8 mouse cellular contexts compared by ENCODE assay signal in genomic region chr5:134374546-134374945, GRCm38 (mm10). TPM values are rescaled to one million over a fixed set of nuclear protein-coding genes. Genes with fewer than 3 reads are reported as not detected.
A peak's percentile ranks its signal among the peaks of the same experiment; 100 is the strongest.
DNase-seq lines count a peak whose midpoint lies in the region; ATAC-seq and TF ChIP-seq lines count a peak whose summit lies in the region.

No protein-coding gene starts in this region.

- H3K36me3 ChIP-seq in forebrain, embryonic 10.5 days (replicated peaks): no peaks in the 10 kb centered on the region; the same call in 1 of the 2 replicates
- H3K36me3 ChIP-seq in forebrain, embryonic 15.5 days: peaks cover 42% of the 10 kb centered on the region
- peaks cover 80% of the 10 kb centered on the region for H3K36me3 ChIP-seq in embryonic facial prominence, embryonic 13.5 days
- peaks cover 11% of the 10 kb centered on the region; the same call in 1 of the 2 replicates for H3K36me3 ChIP-seq in intestine, embryonic 16.5 days (ENCODE audit: control insufficient read depth, insufficient read depth, low read length)
- peaks cover 2% of the 10 kb centered on the region; the same call in 1 of the 2 replicates for H3K36me3 ChIP-seq in liver, postnatal 0 days (replicated peaks; ENCODE audit: insufficient read depth, low read length)

- TF ChIP-seq EP300 in liver, postnatal 0 days (IDR thresholded peaks at IDR 0.05; ENCODE audit: low read depth): no peak

- peaks cover 20% of the 10 kb centered on the region for H3K4me1 ChIP-seq in forebrain, embryonic 10.5 days
- no peaks in the 10 kb centered on the region for H3K4me1 ChIP-seq in forebrain, embryonic 15.5 days
- no peaks in the 10 kb centered on the region for H3K4me1 ChIP-seq in embryonic facial prominence, embryonic 13.5 days
- no peaks in the 10 kb centered on the region for H3K4me1 ChIP-seq in intestine, embryonic 16.5 days (ENCODE audit: control insufficient read depth, insufficient read depth, low read length)
- no peaks in the 10 kb centered on the region for H3K4me1 ChIP-seq in liver, postnatal 0 days (ENCODE audit: insufficient read depth)

- DNase-seq in forebrain, embryonic 10.5 days (ENCODE audit: extremely low spot score, low spot score): no peak
- DNase-seq in liver, postnatal 0 days: no peak
- no peak for DNase-seq in thymus, postnatal 36 days
- no peak for DNase-seq in frontal cortex, postnatal 25 days (ENCODE audit: low spot score in 2 of 2)
- no peak for DNase-seq in left cerebral cortex, postnatal 4 days

- no peak for TF ChIP-seq CTCF in liver, postnatal 0 days (IDR thresholded peaks at IDR 0.05; ENCODE audit: low read depth)

- no peak overlapping the region for H3K9ac ChIP-seq in forebrain, embryonic 15.5 days (replicated peaks)
- H3K9ac ChIP-seq in embryonic facial prominence, embryonic 13.5 days: no peak overlapping the region
- H3K9ac ChIP-seq in intestine, embryonic 16.5 days (ENCODE audit: low read depth, low read length): no peak overlapping the region
- no peak overlapping the region for H3K9ac ChIP-seq in liver, postnatal 0 days (replicated peaks)

- no peak overlapping the region for H3K4me2 ChIP-seq in forebrain, embryonic 15.5 days (replicated peaks)
- H3K4me2 ChIP-seq in embryonic facial prominence, embryonic 13.5 days: no peak overlapping the region
- H3K4me2 ChIP-seq in intestine, embryonic 16.5 days (ENCODE audit: low read depth, low read length): no peak overlapping the region
- H3K4me2 ChIP-seq in liver, postnatal 0 days (ENCODE audit: low read depth, low read length): no peak overlapping the region

- intact Hi-C loops in left cerebral cortex, postnatal 4 days (cut with DNase I): no loop called here

- H3K4me3 ChIP-seq in forebrain, embryonic 10.5 days: no peak overlapping the region
- H3K4me3 ChIP-seq in forebrain, embryonic 15.5 days: no peak overlapping the region
- no peak overlapping the region for H3K4me3 ChIP-seq in embryonic facial prominence, embryonic 13.5 days
- H3K4me3 ChIP-seq in intestine, embryonic 16.5 days (ENCODE audit: low read length): no peak overlapping the region
- H3K4me3 ChIP-seq in liver, postnatal 0 days (ENCODE audit: low read depth, low read length): no peak overlapping the region

- 0 out of 2 replicates have a peak overlapping the region, but pooled peaks have one; percentile 20 for H3K27ac ChIP-seq in forebrain, embryonic 10.5 days
- H3K27ac ChIP-seq in forebrain, embryonic 15.5 days (replicated peaks): no peak overlapping the region
- peak overlapping the region; percentile 74 for H3K27ac ChIP-seq in embryonic facial prominence, embryonic 13.5 days
- H3K27ac ChIP-seq in intestine, embryonic 16.5 days (ENCODE audit: low read length): peak overlapping the region; percentile 29
- peak overlapping the region; percentile 41; the same call in 1 of the 2 replicates for H3K27ac ChIP-seq in liver, postnatal 0 days (ENCODE audit: low read depth)

- H3K9me3 ChIP-seq in forebrain, embryonic 10.5 days: 0 out of 2 replicates have a peak, but pooled peaks cover 5% of the 10 kb centered on the region
- no peaks in the 10 kb centered on the region for H3K9me3 ChIP-seq in forebrain, embryonic 15.5 days
- H3K9me3 ChIP-seq in embryonic facial prominence, embryonic 13.5 days: no peaks in the 10 kb centered on the region
- H3K9me3 ChIP-seq in intestine, embryonic 16.5 days (ENCODE audit: control insufficient read depth, low read length): no peaks in the 10 kb centered on the region
- no peaks in the 10 kb centered on the region for H3K9me3 ChIP-seq in liver, postnatal 0 days (ENCODE audit: low read length)

- no peak for ATAC-seq in forebrain, embryonic 15.5 days (replicated peaks)
- ATAC-seq in embryonic facial prominence, embryonic 13.5 days (ENCODE audit: insufficient number of reproducible peaks, insufficient read depth, low FRiP score, low TSS enrichment, low read depth): no peak
- peak; percentile 49 for ATAC-seq in intestine, embryonic 16.5 days
- ATAC-seq in liver, postnatal 0 days: peak; percentile 73

- H3K27me3 ChIP-seq in forebrain, embryonic 10.5 days (ENCODE audit: poor library complexity, severe bottlenecking): no peaks in the 10 kb centered on the region
- H3K27me3 ChIP-seq in forebrain, embryonic 15.5 days: no peaks in the 10 kb centered on the region
- no peaks in the 10 kb centered on the region for H3K27me3 ChIP-seq in embryonic facial prominence, embryonic 13.5 days
- H3K27me3 ChIP-seq in intestine, embryonic 16.5 days (replicated peaks; ENCODE audit: control insufficient read depth, insufficient read depth, low read length): no peaks in the 10 kb centered on the region
- no peaks in the 10 kb centered on the region for H3K27me3 ChIP-seq in liver, postnatal 0 days (ENCODE audit: insufficient read depth, low read length)

RNA-seq across cellular contexts. Expression of gene Gtf2i, which starts 60.0 kb away (rescaled TPM):
- 174 and 178 TPM in 2 replicates for polyA plus RNA-seq in forebrain, embryonic 10.5 days (2016; fragmentation: Nextera tagmentation; extraction: Ambion mirVana)
- 179 and 182 TPM in 2 replicates for polyA plus RNA-seq in forebrain, embryonic 15.5 days (2015; fragmentation: Nextera tagmentation; extraction: Ambion mirVana)
- polyA plus RNA-seq in embryonic facial prominence, embryonic 13.5 days (2015; fragmentation: Nextera tagmentation; extraction: Ambion mirVana): 225 and 236 TPM in 2 replicates
- polyA plus RNA-seq in intestine, embryonic 16.5 days (2015; fragmentation: Nextera tagmentation; extraction: Ambion mirVana): 86.7 and 91.5 TPM in 2 replicates
- polyA plus RNA-seq in liver, postnatal 0 days (2015; fragmentation: Nextera tagmentation; extraction: Ambion mirVana): 29.8 and 34.7 TPM in 2 replicates
- 100 to 1,000 TPM; 172 to 181 TPM for total RNA-seq in left cerebral cortex, postnatal 4 days (2021)

Comparison
In these comparisons a context has a peak if more than half of its experiments do, and no peak if none do; other contexts are left out.
1. ATAC-seq: peak in intestine, embryonic 16.5 days (single experiment) and liver, postnatal 0 days (single experiment); none in forebrain, embryonic 15.5 days (single experiment) and embryonic facial prominence, embryonic 13.5 days (single experiment).